Mouse (Mus musculus) spleen, postnatal 36 days (tissue): ENCODE data around the gene Ubap1l.

ENCODE experiments used
- DNase-seq, 2 experiments: peaks; one replicate each; pipeline ENCODE4 v3.0.0; 2022; ENCODE audit warnings: low spot score in 2 of 2, mixed read lengths in 1 of 2

Gene Ubap1l

DNA sequence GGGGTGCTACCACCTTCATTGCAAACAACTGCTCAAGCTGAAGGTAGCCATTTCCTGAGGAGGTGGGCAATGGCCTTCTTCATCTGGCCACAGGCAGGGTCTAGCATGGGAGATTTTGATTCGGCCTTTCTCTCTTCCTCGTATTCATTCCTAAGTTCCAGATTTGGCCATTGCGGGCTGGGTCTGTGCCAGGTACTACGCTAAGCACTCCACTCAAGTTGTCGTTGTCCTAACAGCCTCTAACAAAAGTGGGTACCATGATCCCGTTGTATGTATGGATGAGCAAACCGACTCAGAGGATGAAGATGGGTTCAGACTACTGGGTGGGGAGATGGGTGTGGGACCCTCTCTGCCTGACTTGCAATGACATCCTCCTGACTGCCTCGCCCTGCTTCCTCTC lies 49.5 kb downstream of the Ubap1l start:
- no peak for DNase-seq

DNA sequence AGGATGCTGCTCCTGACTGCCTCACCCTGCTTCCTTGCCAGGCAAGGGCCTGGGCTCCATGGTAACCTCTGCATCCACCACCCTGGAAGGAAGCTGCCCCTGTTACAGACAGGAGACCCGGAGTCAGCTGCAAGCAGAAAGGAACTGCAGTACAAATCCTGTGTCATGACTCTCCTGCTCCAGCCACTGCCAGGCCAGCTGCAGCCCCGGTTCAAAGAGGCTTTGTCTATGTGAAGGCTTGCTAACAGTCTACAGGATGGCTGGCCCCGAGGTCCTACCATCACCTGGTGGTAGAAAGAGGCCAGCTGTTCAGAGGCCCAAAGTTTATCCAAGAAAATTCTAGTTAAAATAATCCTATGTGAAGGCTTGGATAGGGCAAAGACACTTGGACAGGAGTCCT lies 50.5 kb downstream of the Ubap1l start:
- DNase-seq = no peak

DNA sequence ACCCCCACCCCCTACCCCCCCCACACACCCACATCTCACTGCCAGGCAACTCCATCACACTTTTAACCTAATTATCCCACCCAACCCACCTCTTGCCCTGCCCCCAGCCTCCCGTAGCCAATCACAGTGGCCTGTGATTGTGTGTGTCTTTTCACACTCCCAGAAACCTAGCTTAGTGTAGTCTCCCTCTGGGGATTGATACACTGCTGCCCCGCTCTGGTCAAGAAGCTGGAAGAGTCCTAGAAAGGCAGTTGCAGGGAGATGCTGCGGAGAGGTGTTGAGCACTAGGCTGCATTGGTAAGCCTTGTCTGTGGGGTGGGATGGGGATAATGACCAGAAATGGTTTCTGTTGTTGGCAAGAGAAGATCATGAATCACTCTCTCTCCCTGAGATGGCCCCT lies 56.9 kb downstream of the Ubap1l start:
- DNase-seq = no peak

DNA sequence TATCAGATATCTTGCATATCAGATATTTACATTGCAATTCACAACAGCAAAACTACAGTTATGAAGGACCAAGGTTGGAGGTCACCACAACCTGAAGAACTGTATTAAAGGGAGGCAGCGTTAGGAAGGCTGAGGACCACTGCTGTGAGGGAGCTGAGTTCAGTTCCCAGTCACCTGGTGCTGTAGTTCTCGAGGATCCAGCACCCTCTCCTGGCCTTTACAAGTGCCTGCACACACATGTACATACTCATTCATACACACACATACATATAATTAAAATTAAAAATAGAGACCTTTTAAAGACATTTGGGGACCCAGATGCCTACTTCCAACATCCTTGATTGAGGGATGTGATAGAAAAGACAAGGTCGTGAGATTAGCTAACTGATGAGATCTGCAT lies 58.8 kb downstream of the Ubap1l start:
- no peak for DNase-seq

DNA sequence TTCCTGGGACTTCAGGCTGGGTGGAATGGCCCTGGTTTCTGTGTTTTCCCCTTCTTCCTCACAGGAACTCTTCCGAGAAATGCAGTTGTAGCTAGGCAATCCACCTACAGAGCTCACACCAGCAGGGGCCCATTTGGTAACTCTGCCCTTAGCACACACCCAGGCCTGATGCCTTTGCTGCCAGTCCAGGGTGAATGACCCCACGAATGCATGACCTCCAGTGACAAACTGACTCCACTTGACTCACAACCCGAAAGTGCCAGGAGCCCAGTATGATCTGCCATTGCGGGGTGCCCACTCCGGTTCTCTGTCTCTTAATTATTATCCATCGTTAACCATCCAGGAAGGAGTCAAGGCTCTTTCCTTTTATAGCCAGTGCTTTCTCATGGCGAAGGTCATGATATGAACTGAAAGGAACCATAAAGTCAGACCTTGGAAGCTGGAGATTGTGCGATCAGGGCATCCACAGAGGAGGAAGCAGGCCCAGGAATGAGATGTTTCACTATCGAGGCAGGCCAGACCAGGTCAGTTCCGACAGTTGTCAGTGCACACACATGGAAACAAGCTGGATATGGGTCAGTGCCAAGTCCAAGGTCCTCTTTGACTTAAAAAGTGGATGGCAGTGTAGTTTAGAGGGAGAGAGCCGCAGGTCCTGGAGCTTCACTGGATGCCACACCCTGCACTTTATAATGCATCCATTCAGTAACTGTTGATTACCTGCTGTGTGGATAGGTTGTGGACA lies 62.1 kb downstream of the Ubap1l start, which contains the start of gene Slc51b:
Gene Slc51b, minus strand, starts transcription at position 196 of the 742 bp plus-strand sequence.
- DNase-seq = no peak

DNA sequence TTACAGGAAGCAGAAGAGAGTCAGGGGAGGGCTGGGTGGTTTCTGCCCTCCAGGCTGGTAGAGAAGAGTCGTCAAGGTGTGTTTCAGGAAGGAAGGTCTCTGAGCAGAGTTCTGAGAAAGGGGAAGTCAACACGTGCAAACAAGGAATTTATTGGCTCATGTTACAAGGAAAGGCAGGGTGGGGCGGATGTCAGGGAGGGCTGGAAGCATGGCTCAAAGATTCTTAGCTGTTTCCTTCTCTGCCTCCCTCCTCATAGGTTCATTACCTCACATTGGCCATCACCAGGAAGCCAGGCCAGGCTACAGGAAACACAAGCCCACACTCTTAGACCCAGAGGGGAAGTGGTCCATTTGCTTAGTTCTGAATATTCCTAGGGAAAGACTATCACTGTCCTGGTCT lies 63.6 kb downstream of the Ubap1l start:
- no peak for DNase-seq

DNA sequence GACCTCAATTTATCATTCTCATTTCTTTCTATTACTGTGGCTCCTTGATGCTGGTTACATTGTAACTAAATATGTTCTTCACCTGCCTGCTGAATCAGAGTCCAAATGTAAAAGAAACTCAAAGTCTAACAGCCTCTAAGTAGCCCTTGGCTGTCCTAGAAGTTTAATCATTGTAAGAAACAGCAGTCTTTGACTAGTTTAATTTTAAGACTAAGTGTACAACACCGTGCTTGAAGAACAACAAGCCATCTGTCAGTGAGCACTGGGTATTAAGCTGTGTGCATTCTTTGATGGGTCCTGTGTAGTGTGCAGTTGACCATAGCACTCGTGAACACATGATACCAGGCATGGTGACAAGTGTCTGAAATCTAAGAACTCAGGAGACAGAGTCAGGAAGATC lies 66.7 kb downstream of the Ubap1l start:
- DNase-seq = no peak

DNA sequence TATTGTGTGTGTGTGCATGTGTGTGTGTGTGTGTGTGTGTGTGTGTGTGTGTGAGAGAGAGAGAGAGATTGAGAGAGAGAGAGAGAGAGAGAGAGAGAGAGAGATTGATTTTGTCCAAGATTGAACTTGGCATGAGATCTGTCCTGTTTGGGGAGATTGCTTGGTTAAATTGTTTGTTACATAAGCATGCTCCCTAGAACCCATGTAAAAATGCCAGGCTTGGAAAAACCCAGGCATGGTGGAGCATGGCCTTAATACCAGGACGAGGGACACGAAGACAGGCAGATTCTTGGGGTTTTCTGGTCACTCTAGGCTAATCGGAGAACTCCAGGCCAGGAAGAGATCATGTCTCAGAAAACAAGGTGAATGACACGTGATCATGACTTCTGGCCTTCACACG lies 67.2 kb downstream of the Ubap1l start:
- no peak for DNase-seq
